Mouse (Mus musculus): ENCODE results near the gene Atat1. TPM values are rescaled to one million over a fixed set of nuclear protein-coding genes. Genes with fewer than 3 reads are reported as not detected.
A peak's percentile ranks its signal among the peaks of the same experiment; 100 is the strongest.

Gene Atat1
- polyA plus RNA-seq, 1 experiment from 2014 or later, result 280 TPM

DNA sequence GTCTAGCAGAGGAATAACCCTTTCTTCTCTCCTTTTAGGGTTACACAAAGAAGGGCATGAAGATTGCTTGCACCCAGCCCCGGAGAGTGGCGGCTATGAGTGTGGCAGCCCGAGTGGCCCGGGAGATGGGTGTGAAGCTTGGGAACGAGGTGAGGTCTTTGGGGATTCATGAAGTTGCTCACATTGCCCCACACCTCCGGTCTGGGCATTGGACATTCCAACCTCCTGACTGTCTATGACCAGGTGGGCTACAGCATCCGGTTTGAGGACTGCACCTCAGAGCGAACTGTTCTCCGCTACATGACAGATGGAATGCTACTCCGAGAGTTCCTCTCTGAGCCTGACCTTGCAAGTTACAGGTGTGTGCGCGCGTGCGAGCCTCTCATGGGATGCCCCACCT lies 26.1 kb downstream of the Atat1 start:
- Histone ChIP-seq H3K9me3 (no peaks in the 10 kb centered on the region), H3K4me3 (replicated peaks) (no peak overlapping the region), H3K36me3 (replicated peaks) (peaks cover 73% of the 10 kb centered on the region), H3K4me1 (peaks cover 12% of the 10 kb centered on the region), H3K27me3 (no peaks in the 10 kb centered on the region), H3K9ac (no peak overlapping the region), H3K4me2 (no peak overlapping the region), H3K27ac (no peak overlapping the region)
- no peak for ATAC-seq (ENCODE audit: low FRiP score)
- 96% methylated on average over 14 of the region's 14 CpGs for WGBS

DNA sequence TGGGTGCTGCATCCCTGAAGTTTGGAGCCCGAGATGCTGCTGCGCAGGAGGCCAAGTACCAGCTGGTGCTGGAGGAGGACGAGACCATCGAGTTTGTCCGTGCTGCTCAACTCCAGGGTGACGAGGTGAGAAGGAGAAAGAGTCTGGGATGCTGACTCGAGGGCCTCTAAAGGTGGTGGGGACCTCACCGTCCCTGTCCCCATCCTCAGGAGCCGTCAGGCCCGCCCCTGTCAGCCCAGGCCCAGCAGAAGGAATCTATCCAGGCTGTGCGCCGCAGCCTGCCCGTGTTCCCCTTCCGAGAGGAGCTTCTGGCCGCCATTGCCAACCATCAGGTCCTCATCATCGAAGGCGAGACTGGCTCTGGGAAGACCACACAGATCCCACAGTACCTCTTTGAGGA lies 27.0 kb downstream of the Atat1 start:
- Histone ChIP-seq H3K4me2 (no peak overlapping the region), H3K36me3 (replicated peaks) (peaks cover 64% of the 10 kb centered on the region), H3K4me1 (peaks cover 12% of the 10 kb centered on the region), H3K4me3 (replicated peaks) (no peak overlapping the region), H3K27me3 (no peaks in the 10 kb centered on the region), H3K27ac (no peak overlapping the region), H3K9me3 (no peaks in the 10 kb centered on the region), H3K9ac (no peak overlapping the region)
- 91% methylated on average over 17 of the region's 17 CpGs for WGBS
- no peak for ATAC-seq (ENCODE audit: low FRiP score)

DNA sequence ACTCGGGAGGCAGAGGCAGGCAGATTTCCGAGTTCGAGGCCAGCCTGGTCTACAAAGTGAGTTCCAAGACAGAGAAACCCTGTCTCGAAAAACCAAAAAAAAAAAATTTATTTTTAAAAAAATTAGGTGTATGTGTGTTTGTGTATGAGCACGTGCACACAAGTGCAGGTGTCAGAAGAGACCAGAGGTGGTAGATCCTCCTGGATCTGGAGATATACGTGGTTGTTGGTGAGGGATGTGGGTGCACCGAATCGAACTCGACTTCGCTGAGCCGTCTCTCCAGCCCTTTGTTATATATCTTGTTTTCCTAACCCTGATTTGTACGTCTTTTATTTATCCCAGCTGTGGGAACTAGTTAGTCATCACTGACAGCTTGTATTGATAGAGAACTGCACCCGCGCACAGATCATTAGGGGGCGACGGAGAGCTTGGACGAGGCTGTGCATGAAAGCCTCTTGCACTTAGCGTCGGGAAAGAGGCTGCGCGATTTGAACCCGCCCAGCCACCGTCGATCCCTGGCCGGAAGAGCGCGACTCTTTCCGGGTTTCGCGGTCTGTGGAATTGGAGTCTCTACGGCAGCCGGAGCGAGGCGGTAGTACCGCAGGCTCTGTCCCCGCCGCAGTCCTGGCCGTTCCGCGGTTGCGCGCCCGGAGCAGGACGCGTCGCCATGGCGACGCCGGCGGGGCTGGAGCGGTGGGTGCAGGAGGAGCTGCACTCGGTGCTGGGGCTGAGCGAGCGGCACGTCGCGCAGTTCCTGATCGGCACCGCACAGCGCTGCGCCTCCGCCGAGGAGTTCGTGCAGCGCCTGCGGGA lies 30.4 kb downstream of the Atat1 start, which contains the start of gene Dhx16:
Gene Dhx16, plus strand, starts transcription at position 575 of the 813 bp plus-strand sequence.
- peak within 1 kb of the TSS; percentile 97 for H3K4me3 ChIP-seq (replicated peaks)
- H3K9me3 ChIP-seq, result no peaks in the 10 kb centered on the region
- peaks cover 12% of the 10 kb centered on the region for H3K4me1 ChIP-seq
- H3K27me3 ChIP-seq, result no peaks in the 10 kb centered on the region
- ATAC-seq (ENCODE audit: low FRiP score), result peak; percentile 90
- peak within 1 kb of the TSS; percentile 82 for H3K4me2 ChIP-seq
- 5% methylated on average over 66 of the region's 66 CpGs for WGBS
- H3K9ac ChIP-seq, result peak within 1 kb of the TSS; percentile 83
- peaks cover 48% of the 10 kb centered on the region for H3K36me3 ChIP-seq (replicated peaks)
- peak within 1 kb of the TSS; percentile 78 for H3K27ac ChIP-seq

DNA sequence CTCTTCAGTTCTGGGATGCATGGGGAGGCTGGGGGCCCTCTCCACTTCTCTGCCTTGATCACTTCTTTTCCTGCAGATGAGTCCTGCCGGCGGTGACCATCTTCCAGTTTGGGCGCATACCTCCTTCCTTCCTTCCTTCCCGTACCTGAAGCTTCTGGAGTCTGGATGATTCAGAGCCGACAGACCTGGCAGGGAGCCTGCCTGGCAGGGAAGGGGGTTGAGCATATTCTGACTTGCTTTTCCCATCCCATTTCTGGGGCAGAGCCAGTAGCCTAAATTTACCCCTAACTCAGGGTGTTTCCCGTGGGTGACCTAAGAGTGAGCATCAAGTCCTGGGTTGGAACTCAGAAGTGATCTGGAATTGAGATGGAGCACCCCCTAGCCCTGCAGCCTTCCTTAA lies 35.2 kb downstream of the Atat1 start:
- Histone ChIP-seq H3K36me3 (replicated peaks) (peaks cover 46% of the 10 kb centered on the region), H3K27me3 (no peaks in the 10 kb centered on the region), H3K4me2 (no peak overlapping the region), H3K9ac (no peak overlapping the region), H3K9me3 (peaks cover 5% of the 10 kb centered on the region; the same call in 1 of the 2 replicates), H3K4me1 (peaks cover 30% of the 10 kb centered on the region), H3K4me3 (replicated peaks) (no peak overlapping the region), H3K27ac (no peak overlapping the region)
- WGBS, result 86% methylated on average over 6 of the region's 6 CpGs
- ATAC-seq (ENCODE audit: low FRiP score), result no peak

DNA sequence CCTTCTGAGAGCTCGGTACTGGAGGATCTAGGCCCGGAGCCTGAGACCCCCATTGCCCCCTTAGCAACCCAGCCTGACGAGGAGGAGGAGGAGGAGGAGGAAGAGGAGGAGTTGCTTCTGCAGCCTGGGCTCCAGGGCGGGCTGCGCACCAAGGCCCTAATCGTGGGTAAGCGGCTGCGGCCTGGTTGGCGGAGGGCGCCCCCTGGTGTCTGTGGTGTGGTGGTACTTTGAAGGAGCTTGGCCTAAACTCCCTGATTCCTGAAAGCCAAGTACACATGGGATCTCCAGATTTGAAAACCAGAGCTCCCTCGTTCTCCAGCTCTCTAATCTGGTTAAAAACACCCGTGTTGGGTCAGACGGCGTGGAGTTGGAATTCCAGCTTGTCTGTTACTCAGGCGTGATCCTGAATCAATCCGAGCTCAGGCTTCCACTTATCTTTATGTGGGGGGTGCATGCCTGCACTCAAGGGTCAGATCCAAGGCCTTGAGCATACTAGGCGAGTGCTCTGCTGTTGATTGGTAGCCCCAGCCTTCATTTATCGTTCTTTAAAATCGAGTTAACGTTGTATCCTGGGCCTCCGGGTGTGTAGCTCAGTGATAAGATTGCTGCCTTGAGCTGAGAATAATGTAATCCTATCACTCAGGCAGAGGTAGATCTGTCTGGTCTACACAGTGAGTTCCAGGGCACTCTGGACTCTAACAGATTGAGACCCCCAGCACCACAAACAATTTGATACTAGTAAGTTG lies 35.9 kb downstream of the Atat1 start:
- peak overlapping the region; percentile 21; the same call in 1 of the 2 replicates for H3K4me2 ChIP-seq
- peak overlapping the region; percentile 42; the same call in 1 of the 2 replicates for H3K27ac ChIP-seq
- ATAC-seq (ENCODE audit: low FRiP score), result peak; percentile 31; the same call in 1 of the 2 replicates
- H3K36me3 ChIP-seq (replicated peaks), result peaks cover 46% of the 10 kb centered on the region
- no peak overlapping the region for H3K9ac ChIP-seq
- WGBS, result 33% methylated on average over 21 of the region's 21 CpGs
- peaks cover 5% of the 10 kb centered on the region; the same call in 1 of the 2 replicates for H3K9me3 ChIP-seq
- peaks cover 38% of the 10 kb centered on the region for H3K4me1 ChIP-seq
- peak overlapping the region; percentile 13 for H3K4me3 ChIP-seq (replicated peaks)
- no peaks in the 10 kb centered on the region for H3K27me3 ChIP-seq

DNA sequence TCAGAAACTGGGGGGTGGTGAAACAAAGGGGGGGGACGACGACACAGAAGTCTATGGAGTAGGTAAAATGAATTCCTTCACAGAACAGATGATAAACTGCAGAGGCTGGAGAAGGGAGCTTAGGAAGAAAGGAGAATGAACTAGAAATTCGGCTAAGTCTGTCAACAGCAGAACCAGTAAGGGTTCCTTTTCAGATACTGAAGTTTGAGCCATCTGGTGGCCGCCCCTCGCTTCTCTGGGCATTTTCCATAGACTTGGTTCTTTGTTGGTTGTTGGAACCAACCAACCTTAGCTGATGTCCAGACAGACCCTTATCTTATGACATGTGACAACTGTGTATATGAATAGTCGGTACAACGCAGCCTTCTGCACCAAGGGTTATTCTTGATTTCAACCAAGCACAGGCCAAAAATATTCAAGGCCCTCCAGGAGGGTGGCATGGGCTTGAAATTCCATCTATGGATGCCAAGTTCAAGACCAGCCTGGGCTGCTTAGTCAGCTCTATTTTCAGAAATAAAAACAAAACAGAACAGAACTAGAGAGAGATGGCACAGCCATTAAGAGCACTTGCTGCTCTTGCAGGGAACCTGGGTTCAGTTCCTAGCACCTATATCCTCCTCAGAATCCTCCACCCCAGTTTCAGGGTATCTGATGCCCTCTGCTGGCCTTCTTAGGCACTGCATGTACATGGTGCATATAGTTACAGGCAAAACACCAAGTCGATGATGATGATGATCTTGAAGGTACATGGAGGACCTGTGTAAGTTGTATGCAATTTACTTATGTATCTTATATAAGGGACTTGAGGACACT lies 38.8 kb downstream of the Atat1 start:
- ATAC-seq (ENCODE audit: low FRiP score), result no peak
- Histone ChIP-seq H3K27me3 (no peaks in the 10 kb centered on the region), H3K4me1 (peaks cover 62% of the 10 kb centered on the region), H3K4me3 (replicated peaks) (peak overlapping the region; percentile 73), H3K27ac (0 out of 2 replicates have a peak overlapping the region, but pooled peaks have one; percentile 5), H3K9me3 (peaks cover 5% of the 10 kb centered on the region; the same call in 1 of the 2 replicates), H3K4me2 (peak overlapping the region; percentile 77), H3K36me3 (replicated peaks) (peaks cover 51% of the 10 kb centered on the region), H3K9ac (no peak overlapping the region)
- WGBS, result 88% methylated on average over 8 of the region's 8 CpGs

DNA sequence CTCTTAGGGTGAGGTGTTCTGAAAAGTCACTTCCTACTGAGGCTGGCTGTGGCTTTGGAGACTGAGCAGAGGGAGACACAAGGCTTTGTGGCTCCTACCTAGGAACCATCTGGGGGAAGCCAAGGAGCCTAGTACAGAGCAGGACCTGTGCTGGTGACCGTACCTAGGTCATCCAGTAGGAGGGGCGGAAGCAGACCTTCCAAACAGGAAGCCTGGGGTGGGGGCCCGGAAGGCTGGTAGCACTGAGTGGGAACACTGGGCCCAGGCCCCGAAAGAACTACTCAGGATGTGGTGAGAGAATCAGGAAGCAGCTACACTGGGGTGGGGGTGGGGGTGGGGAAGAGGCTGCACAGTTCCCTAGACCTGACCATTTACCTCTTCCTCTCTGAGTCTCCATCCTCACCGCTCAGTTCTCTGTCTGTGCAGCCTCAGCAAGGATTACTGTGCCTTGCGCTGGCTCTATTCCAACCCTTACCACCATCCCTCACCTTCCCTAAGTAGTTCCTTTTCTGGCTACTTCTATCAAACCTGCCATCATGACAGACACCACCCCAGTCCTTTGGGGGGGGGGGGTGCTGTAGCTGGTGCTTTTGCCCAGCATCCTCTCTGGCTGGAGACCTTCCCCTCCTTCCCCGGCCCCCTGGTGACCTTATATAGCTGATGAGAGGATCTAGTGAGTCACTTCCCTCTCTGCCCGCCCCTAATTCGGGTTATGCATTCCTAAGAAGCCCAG lies 39.6 kb downstream of the Atat1 start:
- no peaks in the 10 kb centered on the region for H3K27me3 ChIP-seq
- peak overlapping the region; percentile 77 for H3K4me2 ChIP-seq
- H3K36me3 ChIP-seq (replicated peaks), result peaks cover 45% of the 10 kb centered on the region
- H3K4me1 ChIP-seq, result peaks cover 63% of the 10 kb centered on the region
- H3K9me3 ChIP-seq, result peaks cover 5% of the 10 kb centered on the region; the same call in 1 of the 2 replicates
- H3K27ac ChIP-seq, result peak overlapping the region; percentile 5
- peak overlapping the region; percentile 73 for H3K4me3 ChIP-seq (replicated peaks)
- no peak for ATAC-seq (ENCODE audit: low FRiP score)
- WGBS, result 71% methylated on average over 9 of the region's 9 CpGs
- H3K9ac ChIP-seq, result peak overlapping the region; percentile 89

DNA sequence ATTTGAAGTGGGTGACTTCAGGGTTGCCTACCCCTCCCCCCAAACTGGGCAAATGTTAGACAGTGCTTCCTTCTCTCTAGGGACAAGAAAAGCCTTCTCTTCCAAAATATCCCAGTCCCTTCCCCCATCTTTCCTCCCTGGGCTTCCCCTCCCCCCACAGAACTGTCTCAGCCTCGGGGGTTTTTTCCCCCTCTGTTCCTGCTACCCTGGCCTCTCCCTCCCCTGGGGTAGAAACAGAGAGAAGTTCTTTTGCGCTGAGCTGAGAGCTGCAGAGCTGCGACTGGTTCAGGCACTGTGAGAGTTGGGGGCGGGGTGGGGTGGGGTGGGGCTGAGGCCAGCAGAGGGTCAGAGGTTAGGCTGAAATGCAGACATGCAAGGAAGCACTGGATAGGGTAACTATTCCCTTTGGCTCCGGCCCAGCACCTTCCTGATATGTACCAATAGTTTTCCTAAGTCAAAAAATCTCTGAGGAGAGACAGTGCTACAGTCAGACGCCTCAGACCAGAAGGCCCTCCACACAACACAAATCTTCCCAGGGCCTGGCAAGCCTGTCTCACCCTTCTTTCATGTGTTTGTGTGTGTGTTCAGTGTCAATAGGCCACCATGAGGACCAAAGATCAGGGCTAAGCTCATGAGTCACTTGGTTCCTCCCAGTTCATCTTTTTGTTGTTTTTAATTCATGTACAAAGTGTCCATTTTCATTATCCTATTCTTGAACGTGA lies 40.4 kb downstream of the Atat1 start:
- peaks cover 5% of the 10 kb centered on the region; the same call in 1 of the 2 replicates for H3K9me3 ChIP-seq
- H3K4me2 ChIP-seq, result peak overlapping the region; percentile 77
- WGBS, result 9% methylated on average over 7 of the region's 7 CpGs
- ATAC-seq (ENCODE audit: low FRiP score), result no peak
- peak overlapping the region; percentile 89 for H3K9ac ChIP-seq
- peaks cover 37% of the 10 kb centered on the region for H3K36me3 ChIP-seq (replicated peaks)
- H3K4me1 ChIP-seq, result peaks cover 71% of the 10 kb centered on the region
- H3K27ac ChIP-seq, result peak overlapping the region; percentile 70; the same call in 1 of the 2 replicates
- H3K27me3 ChIP-seq, result no peaks in the 10 kb centered on the region
- peak overlapping the region; percentile 73 for H3K4me3 ChIP-seq (replicated peaks)

DNA sequence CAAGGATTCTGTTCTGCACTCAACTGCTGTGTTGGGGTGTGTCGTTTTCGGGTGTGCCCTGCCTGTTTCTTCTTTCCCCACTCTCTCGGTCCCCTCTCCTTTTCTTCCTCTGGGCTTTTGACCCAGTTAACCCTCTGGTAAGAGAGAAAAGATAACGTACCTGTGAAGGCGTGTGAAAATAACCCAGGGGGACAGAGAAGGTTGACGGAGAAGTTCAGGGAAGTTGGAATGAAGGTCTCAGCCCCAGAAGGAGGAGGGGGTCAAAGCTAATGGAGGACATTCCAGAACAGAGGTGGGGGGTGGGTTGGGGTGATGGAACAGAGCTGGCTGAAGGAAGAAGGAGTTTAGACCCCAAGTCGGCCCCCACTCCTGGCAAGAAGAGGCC lies 40.9 kb downstream of the Atat1 start:
- no peaks in the 10 kb centered on the region for H3K27me3 ChIP-seq
- H3K36me3 ChIP-seq (replicated peaks), result peaks cover 32% of the 10 kb centered on the region
- peaks cover 74% of the 10 kb centered on the region for H3K4me1 ChIP-seq
- peak overlapping the region; percentile 70; the same call in 1 of the 2 replicates for H3K27ac ChIP-seq
- WGBS, result 7% methylated on average over 7 of the region's 7 CpGs
- no peak for ATAC-seq (ENCODE audit: low FRiP score)
- peak overlapping the region; percentile 73 for H3K4me3 ChIP-seq (replicated peaks)
- H3K4me2 ChIP-seq, result peak overlapping the region; percentile 77
- peak overlapping the region; percentile 89 for H3K9ac ChIP-seq
- peaks cover 5% of the 10 kb centered on the region; the same call in 1 of the 2 replicates for H3K9me3 ChIP-seq

DNA sequence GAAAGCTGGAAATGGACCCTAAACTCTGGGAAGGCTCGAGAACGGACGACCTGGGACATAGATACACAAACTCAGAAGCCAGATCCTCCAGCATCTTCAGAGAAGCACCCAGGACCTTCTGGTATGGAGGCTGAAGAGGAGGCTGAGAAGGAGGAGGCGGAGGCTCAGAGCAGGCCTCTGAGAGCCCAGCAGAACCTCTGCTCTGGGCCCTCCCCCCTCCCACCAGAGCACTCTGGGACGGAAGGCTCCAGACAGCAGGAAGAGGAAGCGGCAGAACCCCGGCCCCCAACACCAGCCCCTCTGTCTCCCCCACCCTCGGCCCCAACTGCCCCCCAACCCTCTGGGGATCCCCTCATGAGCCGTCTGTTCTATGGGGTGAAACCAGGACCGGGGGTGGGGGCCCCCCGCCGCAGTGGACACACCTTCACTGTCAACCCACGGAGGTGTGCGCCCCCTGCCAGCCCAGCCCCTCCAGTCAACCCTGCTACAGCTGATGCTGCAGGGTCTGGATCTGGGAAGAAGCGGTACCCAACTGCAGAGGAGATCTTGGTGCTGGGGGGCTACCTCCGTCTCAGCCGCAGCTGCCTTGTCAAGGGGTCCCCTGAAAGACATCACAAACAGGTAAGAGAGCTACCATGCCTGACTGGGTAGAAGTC lies 41.6 kb downstream of the Atat1 start:
- Histone ChIP-seq H3K4me2 (peak overlapping the region; percentile 77), H3K27ac (peak overlapping the region; percentile 97), H3K36me3 (replicated peaks) (peaks cover 31% of the 10 kb centered on the region), H3K4me1 (peaks cover 68% of the 10 kb centered on the region), H3K9ac (peak overlapping the region; percentile 89), H3K4me3 (replicated peaks) (peak overlapping the region; percentile 73), H3K27me3 (no peaks in the 10 kb centered on the region), H3K9me3 (peaks cover 5% of the 10 kb centered on the region; the same call in 1 of the 2 replicates)
- 43% methylated on average over 17 of the region's 17 CpGs for WGBS
- no peak for ATAC-seq (ENCODE audit: low FRiP score)
